Mouse (Mus musculus): ENCODE results near the gene Lrrfip2. TPM values are rescaled to one million over a fixed set of nuclear protein-coding genes. Genes with fewer than 3 reads are reported as not detected.
A peak's percentile ranks its signal among the peaks of the same experiment; 100 is the strongest.

The Lrrfip2 gene
- total RNA-seq, 2 experiments from 2014 or later: 32.2 to 34.2 TPM

DNA sequence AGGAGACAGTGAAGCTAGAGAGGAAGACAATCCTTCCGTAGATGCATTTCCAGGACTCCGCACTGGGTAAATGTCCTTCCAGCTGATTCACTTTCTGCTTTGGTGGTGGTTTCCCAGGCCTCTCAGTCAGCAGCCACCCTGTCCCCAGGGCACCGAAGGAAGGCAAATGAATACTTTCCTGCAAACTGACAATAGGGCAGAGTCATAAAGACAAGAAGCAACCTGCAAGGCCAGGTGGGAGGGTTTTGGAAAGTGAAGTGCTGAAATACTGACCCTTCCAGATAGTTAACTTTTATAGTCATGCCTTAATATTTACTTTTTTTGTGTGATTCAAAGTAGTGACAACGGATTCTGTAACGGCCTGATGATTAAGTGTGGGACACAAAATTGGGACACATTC, 13.5 kb upstream of the Lrrfip2 start:
- DNase-seq (ENCODE audit: low spot score in 2 of 2): no peak
- intact Hi-C loops (cut with DNase I): no loop called here

DNA sequence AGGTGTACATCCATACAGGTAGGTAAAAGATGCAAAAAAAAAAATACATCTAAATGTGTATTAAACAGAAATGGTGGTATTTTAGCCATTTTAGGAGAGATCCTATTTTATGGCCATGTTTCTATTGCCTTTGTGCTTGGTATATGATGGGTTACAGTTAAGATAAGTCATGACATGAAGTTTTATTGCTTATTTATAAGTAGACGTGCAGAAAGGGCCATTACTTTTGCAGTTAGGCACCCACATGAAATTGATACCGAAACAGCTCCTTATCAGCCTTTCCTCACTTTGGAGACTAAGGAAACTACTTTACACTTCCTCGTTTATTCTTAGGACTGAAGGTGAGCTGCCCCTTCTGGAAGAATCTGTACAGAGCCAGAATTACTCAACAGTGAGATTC, 9.5 kb upstream of the Lrrfip2 start:
- intact Hi-C loops (cut with DNase I): no loop called here
- DNase-seq (ENCODE audit: low spot score in 2 of 2): no peak

DNA sequence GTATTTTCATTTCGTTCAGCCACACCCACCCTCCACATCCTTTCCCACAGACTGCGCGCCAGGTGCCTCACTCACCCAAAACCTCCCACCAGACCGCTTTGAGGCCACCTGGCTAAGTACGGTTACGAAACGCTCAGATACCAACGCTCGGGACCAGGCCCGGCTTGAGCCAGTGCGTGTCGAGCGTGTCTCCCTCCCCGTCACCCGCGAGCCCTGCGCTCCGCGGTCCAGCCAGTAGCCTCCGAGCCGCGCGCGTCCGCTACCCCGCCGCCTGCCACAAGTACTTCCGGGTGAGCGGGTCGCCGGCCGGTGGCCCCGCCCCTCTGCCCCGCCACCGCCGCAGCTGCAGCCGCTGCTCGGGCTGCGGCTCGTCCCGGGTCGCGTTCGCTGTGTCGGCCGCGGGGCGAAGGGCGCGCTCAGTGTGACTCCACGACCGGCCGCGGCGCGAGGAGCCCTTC, 431 bp downstream of the Lrrfip2 start:
- intact Hi-C loops (cut with DNase I): no loop called here
- DNase-seq (ENCODE audit: low spot score in 2 of 2): peak; percentile 50 to 77

DNA sequence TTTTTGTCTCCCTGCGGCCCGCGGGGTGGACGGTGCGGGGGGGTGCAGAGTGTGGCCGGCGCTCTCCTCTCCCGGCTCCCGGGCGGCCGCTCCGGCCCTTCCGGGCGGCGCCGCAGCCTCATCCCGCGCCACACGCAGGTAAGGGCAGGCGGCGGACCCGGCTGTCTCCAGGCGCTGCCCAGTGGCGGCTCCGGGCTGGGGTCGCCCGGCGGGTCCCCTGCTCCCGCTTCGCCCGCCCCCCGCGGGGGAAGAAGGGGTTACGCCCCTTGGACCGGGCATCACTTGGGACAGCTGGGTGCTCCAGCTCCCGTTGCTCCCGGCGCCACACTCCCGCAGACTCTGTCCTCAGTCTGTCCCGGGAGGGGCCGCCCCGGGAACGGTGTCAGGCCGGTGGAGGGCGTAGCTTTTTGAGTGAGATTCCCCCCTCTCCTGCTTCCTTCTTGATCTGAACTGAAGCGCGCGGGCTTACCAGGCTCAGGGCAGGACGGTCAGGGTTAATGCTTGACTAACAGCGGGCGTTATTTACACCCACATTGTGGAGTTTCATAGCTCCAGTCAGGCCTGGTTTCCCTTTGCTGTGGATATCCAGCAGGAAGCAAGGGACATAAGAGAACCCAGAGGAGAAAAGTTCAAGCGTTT, 979 bp downstream of the Lrrfip2 start:
- DNase-seq (ENCODE audit: low spot score in 2 of 2): peak in 1 of 2 experiments; percentile 23
- intact Hi-C loops (cut with DNase I): no loop called here

DNA sequence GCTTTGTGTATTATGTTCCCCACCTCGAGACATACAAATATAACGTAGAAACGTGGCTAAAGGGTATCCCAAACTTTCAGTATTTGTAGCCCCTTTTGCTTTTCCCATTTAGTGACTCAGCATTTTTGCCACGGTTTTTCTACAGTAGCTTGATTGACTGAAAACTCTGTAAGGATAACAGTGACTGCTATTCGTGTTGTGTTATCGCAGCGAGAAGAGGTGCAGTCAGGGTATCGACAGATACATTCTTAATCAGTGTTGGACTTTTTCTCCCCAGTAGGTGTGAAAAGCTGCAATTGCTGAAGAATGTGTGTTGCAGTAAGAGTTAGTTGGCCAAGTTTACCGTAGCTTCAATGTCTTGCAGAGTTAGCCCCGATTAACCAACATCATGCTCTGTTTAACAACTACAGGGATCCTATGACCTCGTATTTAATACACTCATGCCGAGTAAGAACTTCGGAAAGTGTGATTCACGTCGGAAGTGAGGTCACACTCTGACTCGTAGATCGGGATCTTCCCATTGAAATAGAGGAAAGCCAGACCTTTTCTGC, 1.6 kb downstream of the Lrrfip2 start:
- DNase-seq (ENCODE audit: low spot score in 2 of 2): no peak
- intact Hi-C loops (cut with DNase I): no loop called here

DNA sequence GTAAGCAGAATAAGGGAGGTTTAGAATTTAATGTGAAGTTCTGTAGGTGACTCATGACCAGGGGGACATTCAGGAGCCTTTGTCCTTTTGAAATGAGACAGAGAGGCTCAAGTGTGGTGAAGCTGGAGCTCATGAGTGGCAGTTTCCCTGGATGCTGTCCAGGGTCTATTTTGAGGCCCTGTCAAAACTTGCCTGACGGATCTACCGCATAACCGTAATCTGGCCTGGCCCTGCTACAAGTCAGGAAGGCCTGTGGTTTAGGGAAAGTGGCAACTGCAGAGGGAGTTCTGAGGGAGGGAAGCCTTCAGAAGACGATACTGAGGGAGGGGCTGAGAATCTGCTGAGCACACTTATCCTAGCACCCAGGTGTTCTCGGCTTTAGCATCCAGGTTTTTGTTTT, 5.1 kb downstream of the Lrrfip2 start:
- no peak for DNase-seq (ENCODE audit: low spot score in 2 of 2)
- intact Hi-C loops (cut with DNase I): loop anchor here (10.0 kb wide), 1 partner anchor 82 kb away; no protein-coding TSS in a partner anchor

DNA sequence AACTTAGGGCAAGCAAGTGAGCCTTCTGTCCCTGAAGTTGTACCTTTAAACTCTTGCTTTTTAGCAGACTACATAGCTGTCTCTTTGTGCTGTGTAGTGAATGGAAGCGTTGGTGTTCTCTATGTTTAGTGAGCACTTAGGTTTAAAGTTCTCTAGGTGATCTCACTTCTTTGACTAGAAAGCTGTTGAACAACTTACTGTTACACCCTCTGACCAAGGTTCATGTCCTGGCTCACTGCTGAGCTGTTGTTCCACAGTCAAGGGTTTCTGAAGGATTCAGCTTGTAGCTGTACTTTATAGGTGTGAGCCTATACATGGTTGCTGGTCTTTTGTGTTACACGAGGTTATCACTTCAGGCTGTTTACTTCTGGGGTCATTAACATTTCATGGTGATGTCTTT, 5.9 kb downstream of the Lrrfip2 start:
- no peak for DNase-seq (ENCODE audit: low spot score in 2 of 2)
- intact Hi-C loops (cut with DNase I): loop anchor here (10.0 kb wide), 1 partner anchor 81 kb away; no protein-coding TSS in a partner anchor

DNA sequence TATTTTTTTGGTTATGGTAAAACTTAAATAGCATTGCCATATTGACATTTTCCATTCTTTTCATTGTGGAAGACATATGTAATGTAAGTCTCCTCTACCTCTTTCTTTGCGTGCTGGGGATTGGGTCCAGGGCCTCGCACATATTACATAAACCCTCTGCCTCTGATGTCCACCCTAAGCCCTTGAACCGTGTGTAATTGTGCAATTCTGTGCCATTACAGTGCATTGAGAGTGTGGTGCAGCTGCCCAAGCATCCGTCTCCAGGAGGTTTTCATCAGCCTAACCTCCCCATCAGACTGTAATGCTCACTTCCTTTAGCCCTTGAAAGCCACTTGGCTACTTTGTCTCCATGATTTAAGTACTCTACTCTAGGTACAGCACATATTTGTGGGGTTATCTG, 7.0 kb downstream of the Lrrfip2 start:
- intact Hi-C loops (cut with DNase I): loop anchor here (10.0 kb wide), 1 partner anchor 80 kb away; no protein-coding TSS in a partner anchor
- DNase-seq (ENCODE audit: low spot score in 2 of 2): no peak

DNA sequence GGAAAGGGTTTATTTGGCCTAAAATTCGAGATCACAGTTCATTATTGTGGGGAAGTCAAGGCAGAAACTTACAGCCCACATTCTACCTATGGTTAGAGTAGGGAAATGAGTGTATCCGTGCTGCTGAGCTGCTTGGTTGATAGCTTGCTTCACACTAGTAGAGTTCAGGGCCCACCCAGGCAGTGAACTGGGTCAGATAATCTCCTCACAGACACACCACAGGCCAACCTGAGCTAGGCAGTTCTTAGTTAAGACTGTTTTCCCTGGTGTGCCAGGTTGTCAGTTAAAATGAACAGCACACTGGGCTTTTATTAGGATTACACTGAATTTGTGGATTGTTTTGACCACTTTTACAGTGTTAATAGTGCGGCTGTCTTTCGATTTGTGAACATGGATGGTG, 9.3 kb downstream of the Lrrfip2 start:
- no peak for DNase-seq (ENCODE audit: low spot score in 2 of 2)
- intact Hi-C loops (cut with DNase I): loop anchor here (10.0 kb wide), 1 partner anchor 78 kb away; no protein-coding TSS in a partner anchor

DNA sequence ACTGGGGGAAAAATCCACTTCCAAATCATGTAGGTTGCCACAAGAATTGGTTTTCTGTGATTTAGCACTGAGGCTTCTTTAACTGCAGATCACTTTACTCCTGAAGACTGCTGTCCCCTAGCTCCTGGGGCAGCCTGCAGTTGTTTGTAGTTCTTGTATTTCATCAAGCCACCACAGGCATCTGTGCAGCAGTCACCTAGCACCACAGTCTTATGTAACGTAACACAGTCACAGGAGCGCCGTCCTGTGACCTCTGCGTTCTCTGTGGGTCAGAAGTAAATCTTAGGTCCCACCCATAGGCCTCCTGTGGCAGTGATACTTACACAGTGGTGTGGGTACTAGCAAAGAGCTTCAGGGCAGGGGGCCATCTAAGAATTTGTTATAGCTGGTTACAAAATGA, 10.4 kb downstream of the Lrrfip2 start:
- no peak for DNase-seq (ENCODE audit: low spot score in 2 of 2)
- intact Hi-C loops (cut with DNase I): loop anchor here (10.0 kb wide), 1 partner anchor 77 kb away; no protein-coding TSS in a partner anchor

DNA sequence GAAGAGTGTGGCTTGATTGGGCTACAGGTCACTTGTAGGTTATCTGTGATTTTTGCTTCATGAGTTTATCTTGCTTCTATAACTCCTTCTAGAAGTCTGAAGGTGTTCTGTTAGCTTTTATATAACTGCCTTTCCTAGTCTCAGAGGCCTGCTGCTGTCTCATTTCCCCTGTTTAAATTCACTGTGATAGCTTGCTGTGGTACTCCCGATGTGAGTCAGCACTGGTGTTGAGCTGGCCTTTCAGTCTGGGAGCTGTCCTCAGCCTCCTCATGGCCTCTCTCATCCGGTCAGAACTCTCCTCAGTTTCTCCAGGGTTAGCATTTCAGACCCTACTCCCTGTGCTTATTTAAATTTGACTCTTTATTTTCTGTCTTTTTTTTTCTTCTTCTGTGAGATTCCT, 12.7 kb downstream of the Lrrfip2 start:
- intact Hi-C loops (cut with DNase I): no loop called here

DNA sequence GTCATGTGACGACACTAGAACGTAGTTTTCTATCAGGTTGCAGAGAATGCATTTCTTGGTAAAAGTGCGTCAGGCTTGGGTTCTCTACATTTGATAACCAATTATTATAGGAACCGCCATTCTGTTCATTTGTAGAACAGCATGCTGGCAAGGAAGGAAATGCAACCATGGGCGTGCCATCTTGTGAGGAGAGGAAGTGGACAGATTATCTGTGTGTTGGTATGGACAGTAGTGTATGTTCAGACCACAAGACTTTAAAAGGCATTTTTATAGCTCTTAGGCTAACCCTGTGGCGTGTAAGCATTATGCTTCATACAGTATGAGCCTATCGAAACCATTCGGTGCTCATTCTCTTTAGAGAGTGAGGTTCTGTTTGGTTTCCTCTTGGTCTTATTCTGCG, 20.8 kb downstream of the Lrrfip2 start:
- intact Hi-C loops (cut with DNase I): no loop called here
- no peak for DNase-seq (ENCODE audit: low spot score in 2 of 2)

More for the DNA sequence above, 12.7 kb downstream of the Lrrfip2 start:
- no peak for DNase-seq (ENCODE audit: low spot score in 2 of 2)

DNA sequence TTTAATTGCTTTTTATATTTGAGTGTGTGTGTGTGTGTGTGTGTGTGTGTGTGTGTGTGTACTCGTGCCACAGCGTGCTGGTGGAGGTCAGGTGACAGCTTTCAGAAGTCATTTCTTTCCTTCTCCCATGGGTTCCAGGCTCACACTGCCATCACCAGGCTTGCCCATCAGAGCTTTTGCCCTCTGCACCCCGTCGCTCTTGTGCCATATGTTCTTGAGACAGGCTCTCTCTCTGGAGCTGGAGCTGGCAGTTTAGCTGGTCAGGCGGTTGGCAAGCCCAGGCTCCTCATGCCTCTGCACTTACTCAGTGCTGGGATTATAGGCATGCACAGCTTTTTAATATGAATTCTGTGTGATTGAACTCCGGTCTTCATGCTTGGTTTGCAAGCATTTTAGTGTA, 25.3 kb downstream of the Lrrfip2 start:
- intact Hi-C loops (cut with DNase I): no loop called here
- no peak for DNase-seq (ENCODE audit: low spot score in 2 of 2)

DNA sequence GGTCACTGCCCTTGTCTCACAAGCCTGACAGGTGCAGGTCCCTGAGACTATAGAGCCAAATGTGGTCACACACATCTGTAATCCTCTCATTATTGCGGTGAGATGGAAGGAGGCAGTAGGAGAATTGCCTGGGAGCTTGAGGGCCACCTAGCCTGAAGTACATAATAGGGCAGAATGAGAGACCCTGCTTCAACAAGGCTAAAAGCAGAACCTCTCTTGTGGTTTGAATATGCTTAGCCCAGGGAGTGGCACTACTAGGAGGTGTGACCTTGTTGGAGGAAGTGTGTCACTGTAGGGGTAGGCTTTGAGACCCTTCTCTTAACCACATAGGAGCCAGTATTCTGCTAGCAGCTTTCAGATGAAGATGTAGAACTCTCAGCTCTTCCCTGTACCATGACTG, 26.0 kb downstream of the Lrrfip2 start:
- intact Hi-C loops (cut with DNase I): no loop called here
- no peak for DNase-seq (ENCODE audit: low spot score in 2 of 2)

DNA sequence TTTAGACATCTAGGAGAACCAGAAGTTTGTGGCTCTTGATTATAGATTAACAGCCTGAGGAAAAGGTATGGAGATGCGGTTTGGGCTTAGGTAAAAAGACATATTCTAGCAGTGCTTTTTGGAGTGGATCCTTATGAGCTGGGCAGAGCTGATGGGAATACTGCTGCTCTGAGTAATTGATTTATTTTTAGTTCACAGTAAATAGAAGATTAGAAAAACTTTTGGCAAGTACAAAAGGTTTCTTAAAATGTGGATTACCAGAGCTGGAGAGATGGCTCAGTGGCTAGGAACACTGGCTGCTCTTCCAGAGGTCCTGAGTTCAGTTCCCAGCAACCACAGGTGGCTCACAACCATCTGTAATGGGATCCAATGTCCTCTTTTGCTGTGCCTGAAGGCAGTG, 27.3 kb downstream of the Lrrfip2 start:
- intact Hi-C loops (cut with DNase I): no loop called here
- DNase-seq (ENCODE audit: low spot score in 2 of 2): no peak

DNA sequence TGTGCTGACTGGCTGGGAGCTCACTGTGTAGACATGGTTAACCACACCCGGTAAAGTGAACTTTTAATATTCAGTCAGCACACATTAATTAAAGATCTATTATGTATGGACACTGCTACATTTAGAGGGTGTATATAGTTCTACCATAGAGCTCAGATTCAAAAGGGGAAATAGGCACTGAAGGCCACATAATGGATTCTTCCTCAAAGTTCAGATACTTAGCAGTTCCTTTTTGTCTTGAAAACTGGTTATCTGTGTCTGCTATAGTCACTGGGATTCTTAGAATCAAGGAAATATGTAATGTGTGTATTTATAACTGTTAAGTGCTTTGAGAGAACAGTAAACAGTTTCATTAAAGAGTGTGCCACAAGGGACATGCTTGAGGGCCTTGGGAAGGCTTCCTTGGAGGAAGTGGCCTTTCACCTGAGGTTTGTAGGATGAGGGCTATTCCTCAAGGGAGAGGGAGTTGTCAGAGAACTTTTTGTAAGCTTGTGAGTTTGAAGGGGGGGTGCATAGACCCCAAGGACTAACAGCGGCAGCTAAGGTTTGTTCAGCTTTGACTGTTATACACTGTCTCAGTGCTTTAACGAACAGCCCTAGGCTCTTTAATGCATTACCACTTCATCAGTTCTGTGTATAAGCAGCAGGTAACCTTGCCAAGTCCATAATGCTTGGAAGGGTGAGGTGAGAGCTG, 28.3 kb downstream of the Lrrfip2 start:
- intact Hi-C loops (cut with DNase I): no loop called here
- no peak for DNase-seq (ENCODE audit: low spot score in 2 of 2)

DNA sequence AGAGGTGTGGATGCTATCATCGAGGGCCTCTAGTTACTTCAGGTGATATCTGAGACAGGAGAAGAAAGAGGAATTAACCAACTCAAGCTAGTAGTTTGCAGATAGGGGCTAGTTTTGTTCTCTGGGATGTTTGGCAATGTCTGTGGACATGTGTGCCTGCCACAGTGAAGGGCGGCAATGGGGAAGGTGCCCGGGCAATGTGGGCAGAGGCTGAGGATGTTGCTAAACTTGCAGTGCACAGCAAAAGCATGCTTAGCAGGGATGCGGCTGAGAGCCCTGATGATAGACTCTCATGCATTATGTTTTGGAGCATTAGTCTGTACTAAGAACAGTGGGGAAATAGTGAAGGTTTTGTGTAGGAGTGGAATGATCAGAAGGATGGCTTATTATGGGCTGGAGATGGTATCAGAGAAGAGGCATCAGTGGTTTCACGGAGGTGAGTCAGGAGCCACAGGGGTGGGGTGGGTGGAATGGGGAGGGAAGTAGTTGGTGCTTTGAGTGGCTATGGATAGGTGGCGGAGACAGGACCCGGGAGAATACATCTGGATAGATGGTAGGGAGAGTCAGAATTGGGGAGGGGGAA, 28.9 kb downstream of the Lrrfip2 start:
- intact Hi-C loops (cut with DNase I): no loop called here

DNA sequence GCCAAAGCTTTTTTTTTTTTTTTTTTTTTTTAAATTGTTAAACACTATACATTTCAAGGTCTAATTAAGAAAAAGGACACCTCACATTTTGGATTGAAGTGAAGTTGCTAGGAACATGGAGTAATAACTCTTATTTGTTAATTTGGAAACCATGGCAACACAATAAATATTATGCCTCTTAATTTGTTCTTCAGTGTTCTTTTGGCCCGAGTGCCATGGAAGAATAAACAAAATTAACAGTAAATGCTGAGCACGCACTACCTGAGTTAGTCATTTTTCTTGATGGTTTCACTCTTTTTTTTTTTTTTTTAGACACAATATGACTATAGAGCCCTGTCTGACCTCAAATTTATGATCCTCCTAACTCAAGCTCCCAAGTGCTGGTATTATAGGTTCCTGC, 30.6 kb downstream of the Lrrfip2 start:
- no peak for DNase-seq (ENCODE audit: low spot score in 2 of 2)
- intact Hi-C loops (cut with DNase I): no loop called here

More for the DNA sequence above, 28.9 kb downstream of the Lrrfip2 start:
- DNase-seq (ENCODE audit: low spot score in 2 of 2): no peak

DNA sequence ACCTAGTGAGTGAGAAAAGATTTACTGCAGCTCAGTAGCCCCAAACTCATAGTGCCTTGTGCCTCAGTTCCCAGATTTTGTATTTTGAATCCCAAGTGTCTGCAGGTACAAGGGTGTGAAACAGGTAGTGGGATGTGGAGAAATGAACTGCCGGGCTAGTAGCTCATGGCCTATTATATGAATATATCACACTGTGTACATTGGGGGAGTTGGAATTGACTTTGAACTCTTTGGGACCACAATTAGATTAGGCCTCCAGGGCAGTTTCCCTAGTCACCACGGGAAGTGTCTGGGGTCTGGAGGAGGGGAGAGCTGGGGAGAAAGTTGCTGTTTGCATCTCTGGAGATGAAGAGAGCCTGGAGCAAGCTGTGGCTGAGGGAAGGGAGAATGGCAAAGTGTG, 31.0 kb downstream of the Lrrfip2 start:
- no peak for DNase-seq (ENCODE audit: low spot score in 2 of 2)

DNA sequence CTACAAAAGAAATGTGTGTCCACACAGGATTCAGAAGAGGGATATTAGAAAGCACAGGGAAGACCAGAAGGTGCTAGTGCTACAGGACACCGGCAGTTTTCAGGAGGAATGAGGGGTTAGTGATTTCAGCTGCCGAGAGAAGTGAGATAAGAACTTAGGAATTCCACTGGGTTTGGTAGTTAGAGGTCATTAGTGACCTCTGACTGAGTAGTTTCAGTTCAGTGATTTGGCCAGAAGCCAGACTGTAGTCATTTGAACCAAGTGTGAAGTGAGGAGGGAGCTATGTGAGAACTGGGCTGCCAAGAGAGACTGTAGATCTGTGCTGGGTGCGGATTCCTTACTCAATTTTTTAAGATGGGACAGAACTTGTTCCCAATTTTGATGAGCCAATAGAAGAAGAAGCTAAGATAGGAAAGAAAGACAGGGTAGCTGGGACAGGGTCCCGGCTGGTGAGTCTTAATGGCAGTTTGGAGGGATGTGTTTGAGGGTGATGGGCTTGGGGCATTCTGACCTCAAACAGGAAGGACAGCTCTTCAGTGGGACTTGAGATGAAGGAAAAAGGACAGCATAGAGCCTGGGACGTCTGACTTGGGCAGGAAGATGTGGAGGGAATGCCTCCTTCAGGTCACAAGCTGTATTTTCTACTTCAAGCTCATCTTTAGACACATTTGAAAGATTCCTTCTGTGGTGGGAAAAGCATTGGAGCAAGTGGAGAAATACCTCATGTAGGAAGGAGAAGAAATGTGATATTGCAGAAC, 32.0 kb downstream of the Lrrfip2 start:
- intact Hi-C loops (cut with DNase I): no loop called here
- DNase-seq (ENCODE audit: low spot score in 2 of 2): no peak

More for the DNA sequence above, 31.0 kb downstream of the Lrrfip2 start:
- intact Hi-C loops (cut with DNase I): no loop called here

Data from left cerebral cortex, postnatal 14 days (tissue).